Mouse (Mus musculus) forebrain, embryonic 15.5 days (tissue): ENCODE measurements around the gene Hao1. TPM values are rescaled to one million over a fixed set of nuclear protein-coding genes. Genes with fewer than 3 reads are reported as not detected.

ENCODE experiments used
- ATAC-seq: fragments of 200-750 bp; cut with Nextera tagmentation; replicated peaks from 2 replicates; pipeline ENCODE4 v1.8.0; 2017; ENCODE audit warnings: mild to moderate bottlenecking, moderate TSS enrichment, moderate library complexity
- H3K27ac ChIP-seq: fragments of 300-500 bp; sonication (generic); replicated peaks from 2 replicates; pipeline ENCODE4 v1.5.1; 2015; ENCODE audit warnings: mild to moderate bottlenecking, inconsistent platforms
- H3K27me3 ChIP-seq: fragments of 300-500 bp; sonication (generic); 2 replicates; pipeline ENCODE4 v1.6.1; 2015; ENCODE audit warnings: inconsistent platforms
- H3K36me3 ChIP-seq: fragments of 300-500 bp; sonication (generic); 2 replicates; pipeline ENCODE4 v1.6.1; 2015; ENCODE audit warnings: mild to moderate bottlenecking, inconsistent platforms
- H3K4me1 ChIP-seq: fragments of 300-500 bp; sonication (generic); 2 replicates; pipeline ENCODE4 v1.6.1; 2015; ENCODE audit warnings: inconsistent platforms
- H3K4me2 ChIP-seq: fragments of 300-500 bp; sonication (generic); replicated peaks from 2 replicates; pipeline ENCODE4 v1.6.1; 2015; ENCODE audit warnings: mild to moderate bottlenecking, inconsistent platforms
- H3K4me3 ChIP-seq: fragments of 300-500 bp; sonication (generic); 2 replicates; pipeline ENCODE4 v1.5.1; 2015; ENCODE audit warnings: mild to moderate bottlenecking, inconsistent platforms
- H3K9ac ChIP-seq: fragments of 300-500 bp; sonication (generic); replicated peaks from 2 replicates; pipeline ENCODE4 v1.6.1; 2015; ENCODE audit warnings: mild to moderate bottlenecking, inconsistent platforms
- H3K9me3 ChIP-seq: fragments of 300-500 bp; sonication (generic); 2 replicates; pipeline ENCODE4 v1.6.1; 2016; ENCODE audit warnings: inconsistent platforms
- WGBS: fragments of 180-500 bp; shearing (Covaris S2); methylation state at CpG from one replicate; pipeline ENCODE4 v1.1.7; 2015; ENCODE audit warnings: mixed read lengths; 5-methylcytosine and 5-hydroxymethylcytosine counted together
- polyA plus RNA-seq: library from polyadenylated mRNA; unstranded; fragments of >200 nt; fragmentation: Nextera tagmentation; extraction: Ambion mirVana; gene quantifications from 2 replicates; pipeline ENCODE4 v1.2.1, GENCODE M21; 2015

Hao1 gene
- polyA plus RNA-seq, 1 experiment from 2014 or later = 0.08 TPM

DNA sequence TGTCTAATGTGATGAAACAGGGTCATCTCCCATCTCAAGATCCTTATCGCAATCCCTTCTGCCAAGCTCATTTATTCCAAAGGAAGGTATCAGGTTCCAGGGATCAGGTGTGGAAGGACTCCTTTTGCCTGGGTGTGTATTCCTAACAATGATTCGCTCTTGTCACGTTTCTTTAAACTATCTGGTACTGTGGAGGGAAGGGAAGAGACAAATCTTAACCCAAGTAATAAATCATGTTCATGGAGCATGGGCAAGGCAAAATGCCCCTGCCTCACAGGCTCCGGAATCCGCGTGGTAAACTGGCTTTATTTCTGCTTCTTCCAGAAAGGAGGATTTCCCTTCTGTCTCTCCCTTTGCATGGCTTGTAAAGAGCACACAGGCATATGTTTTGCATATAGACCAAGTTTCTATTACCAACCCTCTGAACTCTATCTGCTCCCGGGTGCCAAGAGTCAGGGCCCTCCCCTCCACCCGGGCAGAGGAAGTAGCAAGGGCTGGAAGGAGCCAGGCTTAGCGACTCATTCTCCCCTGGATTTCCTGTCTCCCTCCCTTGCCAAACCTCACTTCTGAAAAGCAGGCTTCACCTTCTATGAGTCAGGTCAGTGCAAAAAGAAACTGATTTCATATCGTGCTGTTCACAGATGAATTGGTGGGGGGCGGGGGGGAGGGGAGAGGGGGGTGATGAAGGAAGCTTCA is 26.6 kb downstream of the Hao1 start:
- Histone ChIP-seq H3K36me3 (no peaks in the 10 kb centered on the region), H3K9me3 (no peaks in the 10 kb centered on the region), H3K4me2 (no peak overlapping the region), H3K4me3 (no peak overlapping the region), H3K27ac (no peak overlapping the region), H3K9ac (no peak overlapping the region), H3K27me3 (no peaks in the 10 kb centered on the region), H3K4me1 (peaks cover 3% of the 10 kb centered on the region; the same call in 1 of the 2 replicates)
- 70% methylated on average over 11 of the region's 11 CpGs for WGBS
- 0 out of 2 replicates have a peak, but pooled peaks have one; percentile 23 for ATAC-seq

GRCm38 (mm10) chr2:134518042-134518441 is 36.1 kb downstream of the Hao1 start:
- ATAC-seq = no peak
- no peaks in the 10 kb centered on the region for H3K4me1 ChIP-seq

GRCm38 (mm10) chr2:134499777-134500176 is 54.4 kb downstream of the Hao1 start:
- no peak overlapping the region for H3K4me3 ChIP-seq
- peaks cover 8% of the 10 kb centered on the region; the same call in 1 of the 2 replicates for H3K4me1 ChIP-seq
- H3K27ac ChIP-seq = no peak overlapping the region
- no peak overlapping the region for H3K9ac ChIP-seq
- no peaks in the 10 kb centered on the region for H3K36me3 ChIP-seq
- H3K4me2 ChIP-seq = no peak overlapping the region
- WGBS = 93% methylated on average over 3 of the region's 3 CpGs
- no peaks in the 10 kb centered on the region for H3K9me3 ChIP-seq
- no peak for ATAC-seq
- H3K27me3 ChIP-seq = no peaks in the 10 kb centered on the region

More at GRCm38 (mm10) chr2:134518042-134518441, 36.1 kb downstream of the Hao1 start:
- Histone ChIP-seq H3K27me3 (no peaks in the 10 kb centered on the region), H3K36me3 (no peaks in the 10 kb centered on the region), H3K9me3 (no peaks in the 10 kb centered on the region), H3K4me2 (no peak overlapping the region), H3K27ac (no peak overlapping the region), H3K4me3 (no peak overlapping the region), H3K9ac (no peak overlapping the region)

- Histone ChIP-seq H3K9ac (no peak overlapping the region), H3K27ac (no peak overlapping the region), H3K4me1 (peaks cover 8% of the 10 kb centered on the region; the same call in 1 of the 2 replicates), H3K27me3 (no peaks in the 10 kb centered on the region), H3K4me3 (no peak overlapping the region), H3K4me2 (no peak overlapping the region), H3K9me3 (no peaks in the 10 kb centered on the region), H3K36me3 (no peaks in the 10 kb centered on the region)
- no peak for ATAC-seq
- WGBS = 27% methylated on average over 7 of the region's 7 CpGs
Observed at GRCm38 (mm10) chr2:134498450-134498849, 55.7 kb downstream of the Hao1 start.

- no peak for ATAC-seq
- Histone ChIP-seq H3K27ac (no peak overlapping the region), H3K27me3 (no peaks in the 10 kb centered on the region), H3K4me3 (no peak overlapping the region), H3K9ac (no peak overlapping the region), H3K4me1 (peaks cover 9% of the 10 kb centered on the region; the same call in 1 of the 2 replicates), H3K9me3 (no peaks in the 10 kb centered on the region), H3K4me2 (no peak overlapping the region), H3K36me3 (no peaks in the 10 kb centered on the region)
- 92% methylated on average over 6 of the region's 6 CpGs for WGBS
Observed at GRCm38 (mm10) chr2:134488671-134489070, 65.5 kb downstream of the Hao1 start.

GRCm38 (mm10) chr2:134486055-134486834 is 67.9 kb downstream of the Hao1 start:
- 10% methylated on average over 11 of the region's 11 CpGs for WGBS
- H3K4me2 ChIP-seq = no peak overlapping the region
- no peaks in the 10 kb centered on the region for H3K27me3 ChIP-seq
- no peak overlapping the region for H3K9ac ChIP-seq
- H3K4me3 ChIP-seq = no peak overlapping the region
- no peaks in the 10 kb centered on the region for H3K36me3 ChIP-seq
- H3K27ac ChIP-seq = no peak overlapping the region
- peak; percentile 73 for ATAC-seq
- peaks cover 9% of the 10 kb centered on the region; the same call in 1 of the 2 replicates for H3K4me1 ChIP-seq
- no peaks in the 10 kb centered on the region for H3K9me3 ChIP-seq

DNA sequence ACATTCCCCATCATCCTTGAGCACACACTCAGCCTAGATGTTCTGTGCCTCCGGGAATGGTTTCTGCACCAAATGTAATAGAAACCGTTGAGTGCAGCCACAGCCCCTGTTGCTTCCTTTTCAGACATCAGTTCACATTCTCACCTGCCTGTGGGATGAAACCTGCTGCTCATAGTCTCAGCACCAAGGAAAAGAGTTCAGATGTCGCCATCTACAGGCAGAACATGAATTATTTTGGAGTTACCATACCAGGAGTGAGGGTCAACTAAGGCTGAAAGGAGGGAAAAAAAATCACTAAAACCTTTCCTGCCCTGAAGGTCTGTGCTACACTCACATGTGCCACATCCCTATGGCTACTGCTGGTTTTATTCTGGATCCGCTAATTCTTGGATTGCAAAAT is 71.5 kb downstream of the Hao1 start:
- peak; percentile 70 for ATAC-seq
- Histone ChIP-seq H3K4me2 (no peak overlapping the region), H3K36me3 (no peaks in the 10 kb centered on the region), H3K9ac (no peak overlapping the region), H3K27ac (no peak overlapping the region), H3K4me3 (no peak overlapping the region), H3K4me1 (peaks cover 9% of the 10 kb centered on the region; the same call in 1 of the 2 replicates), H3K27me3 (no peaks in the 10 kb centered on the region), H3K9me3 (no peaks in the 10 kb centered on the region)
- 40% methylated on average over 4 of the region's 4 CpGs for WGBS

- Histone ChIP-seq H3K27ac (no peak overlapping the region), H3K4me3 (no peak overlapping the region), H3K9ac (no peak overlapping the region), H3K4me2 (no peak overlapping the region), H3K27me3 (no peaks in the 10 kb centered on the region), H3K9me3 (no peaks in the 10 kb centered on the region), H3K4me1 (peaks cover 9% of the 10 kb centered on the region; the same call in 1 of the 2 replicates), H3K36me3 (no peaks in the 10 kb centered on the region)
- 14% methylated on average over 8 of the region's 8 CpGs for WGBS
- no peak for ATAC-seq
Observed at GRCm38 (mm10) chr2:134481759-134482158, 72.4 kb downstream of the Hao1 start.

GRCm38 (mm10) chr2:134481174-134481573 is 73.0 kb downstream of the Hao1 start:
- no peak overlapping the region for H3K4me3 ChIP-seq
- H3K9ac ChIP-seq = no peak overlapping the region
- WGBS = 90% methylated on average over 6 of the region's 6 CpGs

GRCm38 (mm10) chr2:134465132-134465531 is 89.0 kb downstream of the Hao1 start:
- Histone ChIP-seq H3K4me2 (no peak overlapping the region), H3K9ac (no peak overlapping the region), H3K27me3 (no peaks in the 10 kb centered on the region), H3K36me3 (no peaks in the 10 kb centered on the region), H3K9me3 (no peaks in the 10 kb centered on the region), H3K27ac (no peak overlapping the region), H3K4me1 (no peaks in the 10 kb centered on the region), H3K4me3 (no peak overlapping the region)
- 88% methylated on average over 2 of the region's 2 CpGs for WGBS
- no peak for ATAC-seq

More at GRCm38 (mm10) chr2:134481174-134481573, 73.0 kb downstream of the Hao1 start:
- Histone ChIP-seq H3K27me3 (no peaks in the 10 kb centered on the region), H3K9me3 (no peaks in the 10 kb centered on the region), H3K27ac (no peak overlapping the region), H3K36me3 (no peaks in the 10 kb centered on the region), H3K4me2 (no peak overlapping the region), H3K4me1 (peaks cover 3% of the 10 kb centered on the region; the same call in 1 of the 2 replicates)
- ATAC-seq = no peak

DNA sequence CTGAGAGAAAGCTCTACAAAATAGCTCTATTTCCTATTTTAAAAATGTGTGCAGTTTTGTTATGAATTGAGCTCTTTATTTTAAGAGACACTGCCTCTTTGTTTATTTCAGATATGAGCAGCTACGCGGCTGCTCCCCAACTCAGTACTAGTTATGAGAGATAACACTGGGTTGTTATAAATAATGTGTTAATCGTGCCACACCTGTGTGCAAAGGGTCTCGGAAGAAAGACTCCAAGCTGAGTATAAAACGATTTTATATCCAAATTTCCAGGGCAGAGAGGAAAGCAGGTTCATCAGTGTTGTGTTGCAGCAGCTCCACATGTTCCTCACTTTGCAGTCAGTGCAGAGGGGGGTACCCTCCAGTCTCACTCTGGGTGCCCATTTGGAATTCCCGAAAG is 91.8 kb downstream of the Hao1 start:
- no peaks in the 10 kb centered on the region for H3K27me3 ChIP-seq
- H3K4me1 ChIP-seq = no peaks in the 10 kb centered on the region
- no peak overlapping the region for H3K4me3 ChIP-seq
- no peak for ATAC-seq
- H3K9ac ChIP-seq = no peak overlapping the region
- 92% methylated on average over 6 of the region's 6 CpGs for WGBS
- no peaks in the 10 kb centered on the region for H3K9me3 ChIP-seq
- H3K27ac ChIP-seq = no peak overlapping the region
- H3K36me3 ChIP-seq = no peaks in the 10 kb centered on the region
- H3K4me2 ChIP-seq = no peak overlapping the region

- no peak overlapping the region for H3K4me3 ChIP-seq
- no peak overlapping the region for H3K9ac ChIP-seq
- no peaks in the 10 kb centered on the region for H3K36me3 ChIP-seq
- H3K27ac ChIP-seq = no peak overlapping the region
- no peaks in the 10 kb centered on the region for H3K27me3 ChIP-seq
- no peaks in the 10 kb centered on the region for H3K9me3 ChIP-seq
- WGBS = 81% methylated on average over 5 of the region's 5 CpGs
- H3K4me2 ChIP-seq = no peak overlapping the region
- ATAC-seq = no peak
- peaks cover 5% of the 10 kb centered on the region for H3K4me1 ChIP-seq
Observed at GRCm38 (mm10) chr2:134460831-134461230, 93.3 kb downstream of the Hao1 start.
